Mouse (Mus musculus): ENCODE results near the gene Sgk2.
A peak's percentile ranks its signal among the peaks of the same experiment; 100 is the strongest.
"Not testable (repeated sequence)": the region's sequence is repeated elsewhere in the genome, so short reads cannot be mapped to it uniquely, and the experiment has no call there.

Sgk2 gene

DNA sequence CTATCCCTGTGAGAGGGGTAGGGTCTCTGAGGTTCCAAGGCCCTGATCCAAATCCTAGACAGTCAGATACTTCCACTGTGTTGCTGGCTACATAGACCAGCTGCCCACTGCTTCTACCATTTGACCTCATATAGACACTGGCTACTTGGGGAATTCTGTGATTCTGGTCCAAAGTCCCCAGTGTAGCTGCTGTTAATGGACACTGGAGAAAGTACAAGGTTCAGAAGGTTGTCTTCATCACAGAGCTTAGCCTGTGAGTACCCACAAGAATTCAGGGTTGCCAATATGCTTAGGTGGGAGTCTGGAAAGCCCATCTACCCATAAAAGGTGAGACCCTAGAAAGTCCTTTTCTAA is 4.9 kb downstream of the Sgk2 start:
- no peak for DNase-seq

- DNase-seq: no peak
These were observed 6.9 kb downstream of the Sgk2 start for GRCm38 (mm10) chr2:162993881-162994616.

DNA sequence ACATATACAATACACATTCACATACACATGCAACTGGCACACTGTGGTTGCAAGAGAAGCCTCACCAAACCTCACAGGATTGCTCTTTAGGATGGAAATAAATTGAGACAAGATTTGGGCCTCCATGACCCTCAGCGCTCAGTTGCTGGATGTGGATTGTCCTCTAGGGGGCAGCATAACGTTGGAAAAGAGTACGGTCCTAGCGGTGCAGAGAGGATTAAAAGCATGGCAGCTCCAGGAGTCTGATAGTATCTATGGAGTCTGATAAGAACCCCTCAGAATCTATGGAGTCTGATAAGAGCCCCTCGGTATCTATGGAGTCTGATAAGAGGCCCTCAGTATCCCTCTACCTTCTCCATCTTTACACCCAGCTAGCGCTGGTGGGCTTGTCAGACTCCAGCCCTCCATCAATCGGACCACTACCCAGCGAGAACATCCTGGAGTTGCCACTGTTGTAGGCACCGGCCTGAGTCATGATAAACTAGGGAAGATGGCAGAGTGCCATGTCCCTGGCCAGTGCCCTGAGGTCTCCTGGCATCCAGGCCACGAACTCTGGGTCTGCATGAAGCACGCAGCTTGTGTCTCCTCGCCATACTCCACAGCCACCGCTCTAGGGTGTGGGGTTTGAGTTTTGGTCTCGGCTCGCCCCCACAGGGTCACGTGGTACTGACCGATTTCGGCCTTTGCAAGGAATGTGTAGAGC is 11.5 kb downstream of the Sgk2 start:
- DNase-seq: no peak

DNA sequence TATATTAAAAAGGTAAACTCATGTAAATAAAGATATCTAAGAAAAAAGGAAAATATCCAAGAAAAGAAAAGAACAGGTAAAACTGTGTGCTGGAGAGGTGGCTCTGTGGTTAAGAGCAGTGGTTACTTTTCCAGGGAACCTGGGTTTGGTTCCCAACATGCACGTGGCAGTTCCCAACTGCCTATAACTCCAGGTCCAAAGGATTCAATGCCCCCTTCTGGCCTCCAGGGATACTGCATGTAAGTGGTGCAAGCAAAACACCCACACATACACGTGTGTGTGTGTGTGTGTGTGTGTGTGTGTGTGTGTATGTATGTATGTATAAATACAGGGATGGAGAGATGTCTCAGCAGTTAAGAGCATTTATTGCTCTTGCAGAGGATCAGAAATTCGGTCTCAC is 12.6 kb downstream of the Sgk2 start:
- no peak for DNase-seq

DNA sequence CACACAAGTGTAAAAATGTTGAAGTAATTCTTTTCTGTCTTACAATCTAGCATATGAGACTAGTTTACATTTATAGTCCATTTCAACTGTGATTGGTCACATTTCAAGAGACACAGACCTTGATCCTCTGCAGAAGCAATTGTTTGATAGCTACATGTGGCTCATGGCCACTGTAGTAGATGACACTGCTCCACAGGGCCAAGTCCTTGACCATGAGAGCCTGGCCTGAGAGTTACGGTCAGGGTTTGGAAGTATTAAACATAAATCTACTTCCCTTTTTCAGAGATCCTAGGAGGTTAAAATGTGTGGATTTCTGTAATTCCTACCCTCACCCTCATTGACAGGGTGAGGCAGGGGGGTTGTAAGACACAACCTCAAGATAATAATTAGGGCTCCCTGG is 13.9 kb downstream of the Sgk2 start:
- no peak for DNase-seq

GRCm38 (mm10) chr2:163007299-163007698 is 20.2 kb downstream of the Sgk2 start:
- DNase-seq: no peak

- DNase-seq: peak; percentile 91
These were observed 30.0 kb downstream of the Sgk2 start, which contains the start of gene Ift52 for GRCm38 (mm10) chr2:163016916-163017743. Gene Ift52, plus strand, starts transcription at chr2:163017354.

DNA sequence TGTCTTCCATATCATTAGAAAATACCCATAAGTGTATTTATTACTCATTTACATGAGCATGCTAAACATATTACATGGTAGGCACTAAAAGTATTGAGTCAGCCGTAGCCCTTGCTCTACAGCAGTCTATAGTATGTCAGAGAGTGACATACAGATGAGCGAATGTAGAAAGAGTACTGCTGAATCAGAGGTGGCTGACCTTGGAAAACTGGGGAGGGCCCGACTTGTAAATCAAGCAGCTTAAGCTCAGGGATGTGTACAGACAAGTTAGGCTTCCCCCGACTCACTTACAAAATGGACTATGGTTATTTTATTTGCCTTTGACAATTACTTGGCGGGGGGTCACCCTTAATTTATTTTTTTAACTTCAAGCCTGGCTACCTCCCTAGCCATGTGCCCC is 44.2 kb downstream of the Sgk2 start:
- no peak for DNase-seq

DNA sequence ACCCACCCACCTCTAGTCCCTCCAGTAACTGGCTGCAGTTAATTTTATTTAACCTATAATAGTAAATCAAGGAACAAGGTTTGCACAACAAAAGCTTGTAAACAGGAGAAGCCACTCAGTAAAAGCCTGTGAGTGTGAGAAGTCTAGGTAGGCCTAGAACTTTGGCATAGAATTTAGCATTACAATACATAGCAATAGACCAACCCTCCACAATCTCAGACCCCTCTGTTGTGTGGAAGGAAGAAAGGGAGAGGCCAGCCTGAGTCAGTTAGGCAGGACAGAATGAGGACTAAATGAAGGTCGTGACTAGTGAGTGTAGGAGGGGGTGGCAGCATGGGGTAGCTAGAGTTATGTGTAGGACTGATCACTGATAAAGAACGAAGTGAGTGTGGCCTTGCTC is 44.6 kb downstream of the Sgk2 start:
- DNase-seq: no peak

- no peak for DNase-seq
These were observed 45.5 kb downstream of the Sgk2 start for GRCm38 (mm10) chr2:163032622-163033021.

- no peak for DNase-seq
These were observed 52.8 kb downstream of the Sgk2 start for GRCm38 (mm10) chr2:163039940-163040339.

DNA sequence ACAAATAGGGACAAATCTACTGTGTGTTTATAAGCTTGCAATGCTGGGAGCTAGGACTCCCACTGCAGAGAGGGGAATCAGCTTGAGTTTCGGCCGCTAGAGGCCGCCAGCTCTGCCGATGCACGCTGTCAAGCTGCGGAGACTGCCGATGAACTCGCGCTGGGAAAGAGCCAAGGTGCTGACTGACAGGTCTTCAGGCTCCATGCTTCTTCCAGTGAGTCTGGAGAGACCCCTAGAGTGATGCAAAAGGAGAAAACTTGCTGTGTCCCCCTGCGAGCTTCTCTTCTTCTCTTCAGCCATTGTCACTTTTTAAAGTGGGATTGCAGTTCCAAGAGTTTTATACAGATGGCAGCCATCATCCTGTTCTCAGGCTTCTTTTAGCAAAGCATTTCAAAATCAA is 61.0 kb downstream of the Sgk2 start:
- peak; percentile 56 for DNase-seq

DNA sequence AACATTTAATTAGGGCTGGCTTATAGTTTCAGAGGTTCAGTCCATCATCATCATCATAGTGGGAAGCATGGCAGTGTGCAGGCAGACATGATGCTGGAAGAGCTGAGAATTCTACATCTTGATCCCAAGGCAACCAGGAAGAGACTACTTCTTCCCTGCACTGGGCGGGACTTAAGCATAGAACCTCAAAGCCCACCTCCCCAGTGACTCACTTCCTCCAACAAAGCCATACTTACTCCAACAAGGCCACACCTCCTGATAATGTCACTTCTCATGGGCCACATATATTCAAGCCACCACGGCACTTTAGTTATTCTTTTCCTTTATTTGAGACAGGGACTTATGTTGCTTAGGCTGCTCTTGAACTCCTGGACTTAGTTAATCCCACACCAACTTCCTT is 62.0 kb downstream of the Sgk2 start:
- DNase-seq: no peak

GRCm38 (mm10) chr2:163051691-163052090 is 64.6 kb downstream of the Sgk2 start:
- no peak for DNase-seq

GRCm38 (mm10) chr2:163052101-163052500 is 65.0 kb downstream of the Sgk2 start:
- DNase-seq: no peak

- DNase-seq: no peak
These were observed 65.7 kb downstream of the Sgk2 start for GRCm38 (mm10) chr2:163052826-163053225.

GRCm38 (mm10) chr2:163054335-163054840 is 67.3 kb downstream of the Sgk2 start, which contains the start of gene Mybl2:
Gene Mybl2, plus strand, starts transcription at chr2:163054687.
- peak; percentile 89 for DNase-seq

GRCm38 (mm10) chr2:163054891-163055494 is 67.9 kb downstream of the Sgk2 start:
- DNase-seq: no peak

DNA sequence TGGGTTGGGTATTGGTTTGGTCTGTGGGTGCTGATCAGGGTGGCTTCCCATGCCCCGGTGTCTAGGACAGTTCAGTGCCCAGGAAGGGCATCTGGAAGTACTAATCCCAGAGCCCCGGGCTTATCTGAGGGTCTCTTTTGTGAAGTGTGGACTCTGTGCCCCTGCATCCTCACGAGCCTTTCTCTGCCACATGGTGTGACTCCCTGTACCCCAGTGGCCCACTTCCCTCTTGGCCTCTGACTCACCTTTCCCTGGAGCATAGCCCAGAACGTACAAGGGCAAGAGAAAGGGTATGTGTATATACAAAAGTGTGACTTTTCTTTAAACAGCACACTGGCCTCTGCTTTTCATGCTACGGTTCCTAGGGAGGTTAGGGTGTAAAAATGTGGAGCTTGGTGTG is 68.6 kb downstream of the Sgk2 start:
- DNase-seq: no peak

DNA sequence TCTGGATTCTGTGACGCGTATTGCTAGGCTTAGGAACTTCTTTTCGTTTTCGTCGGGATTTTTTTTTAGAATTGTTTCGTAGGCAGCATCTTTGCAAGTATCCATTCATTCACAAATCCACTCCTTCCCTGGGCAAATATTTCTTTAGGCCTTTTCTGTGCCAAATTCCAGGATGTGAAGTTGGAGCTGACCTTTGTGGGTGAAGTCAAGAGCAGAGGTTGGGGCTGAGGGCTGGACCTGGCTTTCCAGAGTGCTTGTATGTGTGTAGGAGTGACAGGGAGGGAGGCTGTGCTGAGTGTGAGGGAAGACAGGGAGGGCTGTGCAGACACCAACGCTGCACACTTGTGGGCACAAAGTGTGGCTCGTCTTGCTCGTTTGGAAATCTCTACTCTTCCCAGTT is 69.5 kb downstream of the Sgk2 start:
- no peak for DNase-seq

DNA sequence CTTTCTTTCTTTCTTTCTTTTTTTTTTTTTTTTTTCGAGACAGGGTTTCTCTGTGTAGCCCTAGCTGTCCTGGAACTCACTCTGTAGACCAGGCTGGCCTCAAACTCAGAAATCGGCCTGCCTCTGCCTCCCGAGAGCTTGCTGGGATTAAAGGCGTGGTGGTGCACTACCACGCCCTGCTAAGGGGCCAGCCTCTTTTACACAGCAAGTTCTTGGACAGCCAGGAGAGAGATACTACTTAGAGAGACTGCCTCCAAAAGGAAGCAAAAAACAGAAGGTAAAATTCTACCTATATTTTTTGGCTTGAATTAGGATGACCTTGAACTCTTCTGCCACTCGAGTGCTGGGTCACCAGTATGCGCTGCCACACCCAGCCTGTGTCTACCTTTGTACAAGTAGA is 71.9 kb downstream of the Sgk2 start:
- not testable (repeated sequence) for DNase-seq

- no peak for DNase-seq
These were observed 73.5 kb downstream of the Sgk2 start for GRCm38 (mm10) chr2:163060630-163061029.

Measured in layer of hippocampus, adult 9-11 months (tissue).